Mouse (Mus musculus): ENCODE results near the gene Ltbp1.

DNA sequence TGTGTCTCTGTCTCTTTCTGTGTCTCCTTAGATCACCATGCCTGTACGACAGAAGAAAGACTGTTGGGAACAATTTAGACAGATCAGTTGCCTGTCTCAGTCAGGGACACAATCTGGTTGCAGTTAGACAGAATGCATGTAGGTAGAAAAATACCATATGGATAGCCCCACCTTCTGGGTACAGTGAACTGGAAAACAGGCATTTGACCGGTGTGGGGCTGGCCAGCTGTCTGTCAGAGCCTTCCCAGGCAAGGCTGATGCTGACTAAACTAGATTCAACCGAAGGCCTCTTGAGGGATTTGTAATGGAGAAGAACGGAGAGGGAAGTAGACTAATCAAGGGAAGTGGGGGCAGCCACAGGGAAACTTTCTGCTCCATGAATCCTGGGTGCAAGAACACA is 156.6 kb downstream of the Ltbp1 start:
- TF ChIP-seq POLR2A (IDR thresholded peaks at IDR 0.05; ENCODE audit: low read depth, low read length) (no peak), CTCF (IDR thresholded peaks at IDR 0.05; ENCODE audit: extremely low read depth, insufficient read depth, insufficient read length, insufficient replicate concordance) (no peak)

Data from spleen, adult 2 months (tissue).